Mouse (Mus musculus) embryonic facial prominence, embryonic 14.5 days (tissue): ENCODE data around the gene Supt4a. TPM values are rescaled to one million over a fixed set of nuclear protein-coding genes. Genes with fewer than 3 reads are reported as not detected.

ENCODE experiments used
- ATAC-seq: fragments of 200-750 bp; cut with Nextera tagmentation; 2 replicates; pipeline ENCODE4 v1.8.0; 2017; ENCODE audit warnings: low read depth, moderate number of reproducible peaks, moderate TSS enrichment
- DNase-seq: peaks from one replicate; pipeline ENCODE4 v3.0.0-alpha.2; 2015; ENCODE audit warnings: low spot score
- H3K27ac ChIP-seq: fragments of 300-500 bp; sonication (generic); replicated peaks from 2 replicates; pipeline ENCODE4 v1.5.1; 2014; ENCODE audit warnings: low read depth, mild to moderate bottlenecking, low read length, moderate library complexity
- H3K27me3 ChIP-seq: fragments of 300-500 bp; sonication (generic); replicated peaks from 2 replicates; pipeline ENCODE4 v1.6.1; 2014; ENCODE audit warnings: low read length; ENCODE audit not compliant: control insufficient read depth, insufficient read depth
- H3K36me3 ChIP-seq: fragments of 300-500 bp; sonication (generic); 2 replicates; pipeline ENCODE4 v1.6.1; 2014; ENCODE audit warnings: low read length, mixed read lengths; ENCODE audit not compliant: control insufficient read depth, insufficient read depth
- H3K4me1 ChIP-seq: fragments of 300-500 bp; sonication (generic); 2 replicates; pipeline ENCODE4 v1.6.1; 2014; ENCODE audit warnings: antibody characterized with exemption, low read length; ENCODE audit not compliant: control insufficient read depth, insufficient read depth
- H3K4me2 ChIP-seq: fragments of 300-500 bp; sonication (generic); 2 replicates; pipeline ENCODE4 v1.6.1; 2014; ENCODE audit warnings: low read depth, mild to moderate bottlenecking, low read length, moderate library complexity, mixed read lengths
- H3K4me3 ChIP-seq: fragments of 300-500 bp; sonication (generic); 2 replicates; pipeline ENCODE4 v1.5.1; 2014; ENCODE audit warnings: low read depth, mild to moderate bottlenecking, low read length
- H3K9ac ChIP-seq: fragments of 300-500 bp; sonication (generic); 2 replicates; pipeline ENCODE4 v1.6.1; 2014; ENCODE audit warnings: low read depth, mild to moderate bottlenecking, low read length, moderate library complexity, mixed read lengths
- H3K9me3 ChIP-seq: fragments of 300-500 bp; sonication (generic); 2 replicates; pipeline ENCODE4 v1.6.1; 2016; ENCODE audit warnings: low read length; ENCODE audit not compliant: control insufficient read depth
- WGBS: fragments of 180-500 bp; shearing (Covaris S2); extraction: QIAGEN DNeasy Blood & Tissue Kit; methylation state at CpG from one replicate; pipeline ENCODE4 v1.1.7; 2014; 5-methylcytosine and 5-hydroxymethylcytosine counted together
- polyA plus RNA-seq: library from polyadenylated mRNA; unstranded; fragments of >200 nt; fragmentation: Nextera tagmentation; extraction: Ambion mirVana; gene quantifications from 2 replicates; pipeline ENCODE4 v1.2.1, GENCODE M21; 2014

Gene Supt4a
- polyA plus RNA-seq, 1 experiment from 2014 or later: 146 TPM

- H3K9ac ChIP-seq: no peak overlapping the region
- H3K4me3 ChIP-seq: no peak overlapping the region
- no peak for ATAC-seq
- no peaks in the 10 kb centered on the region for H3K9me3 ChIP-seq
- no peak overlapping the region for H3K27ac ChIP-seq
- H3K36me3 ChIP-seq: no peaks in the 10 kb centered on the region
- no peak for DNase-seq
- H3K27me3 ChIP-seq: peaks cover 41% of the 10 kb centered on the region
- 72% methylated on average over 7 of the region's 7 CpGs for WGBS
- no peaks in the 10 kb centered on the region for H3K4me1 ChIP-seq
- H3K4me2 ChIP-seq: no peak overlapping the region
Measured at GRCm38 (mm10) chr11:87758161-87758911, 21.0 kb downstream of the Supt4a start.

- no peaks in the 10 kb centered on the region for H3K9me3 ChIP-seq
- H3K36me3 ChIP-seq: no peaks in the 10 kb centered on the region
- no peak overlapping the region for H3K4me2 ChIP-seq
- no peak for ATAC-seq
- 74% methylated on average over 4 of the region's 4 CpGs for WGBS
- H3K9ac ChIP-seq: no peak overlapping the region
- peaks cover 7% of the 10 kb centered on the region; the same call in 1 of the 2 replicates for H3K4me1 ChIP-seq
- H3K27ac ChIP-seq: no peak overlapping the region
- no peak overlapping the region for H3K4me3 ChIP-seq
- DNase-seq: no peak
- peaks cover 49% of the 10 kb centered on the region for H3K27me3 ChIP-seq
Measured at GRCm38 (mm10) chr11:87758957-87759608, 21.7 kb downstream of the Supt4a start.

- WGBS: 8% methylated on average over 3 of the region's 3 CpGs
- H3K4me3 ChIP-seq: no peak overlapping the region
- H3K27me3 ChIP-seq: peaks cover 54% of the 10 kb centered on the region
- no peak overlapping the region for H3K27ac ChIP-seq
- no peak for DNase-seq
- H3K36me3 ChIP-seq: no peaks in the 10 kb centered on the region
- no peak overlapping the region for H3K9ac ChIP-seq
- H3K4me1 ChIP-seq: peaks cover 7% of the 10 kb centered on the region
- H3K4me2 ChIP-seq: no peak overlapping the region
- no peak for ATAC-seq
- H3K9me3 ChIP-seq: no peaks in the 10 kb centered on the region
Measured at GRCm38 (mm10) chr11:87759609-87760005, 22.3 kb downstream of the Supt4a start.

GRCm38 (mm10) chr11:87760301-87761081 is 23.1 kb downstream of the Supt4a start, which contains the start of gene Tspoap1:
Gene Tspoap1 (plus strand): TSS chr11:87760541.
- H3K4me3 ChIP-seq: peak within 1 kb of the TSS; percentile 6; the same call in 1 of the 2 replicates
- no peaks in the 10 kb centered on the region for H3K9me3 ChIP-seq
- peaks cover 63% of the 10 kb centered on the region for H3K27me3 ChIP-seq
- H3K9ac ChIP-seq: peak within 1 kb of the TSS; percentile 19; the same call in 1 of the 2 replicates
- no peak within 1 kb of the TSS for H3K27ac ChIP-seq
- ATAC-seq (no peak; the same call in 1 of the 2 replicates), DNase-seq (peak; percentile 19)
- no peaks in the 10 kb centered on the region for H3K36me3 ChIP-seq
- 6% methylated on average over 23 of the region's 23 CpGs for WGBS
- peaks cover 7% of the 10 kb centered on the region for H3K4me1 ChIP-seq
- peak within 1 kb of the TSS; percentile 28 for H3K4me2 ChIP-seq

GRCm38 (mm10) chr11:87761181-87761721 is 23.9 kb downstream of the Supt4a start:
- no peak overlapping the region for H3K4me2 ChIP-seq
- H3K9ac ChIP-seq: no peak overlapping the region
- WGBS: 60% methylated on average over 11 of the region's 11 CpGs
- no peaks in the 10 kb centered on the region for H3K36me3 ChIP-seq
- no peaks in the 10 kb centered on the region for H3K9me3 ChIP-seq
- H3K27ac ChIP-seq: no peak overlapping the region
- H3K4me1 ChIP-seq: peaks cover 7% of the 10 kb centered on the region
- DNase-seq: no peak
- H3K27me3 ChIP-seq: peaks cover 71% of the 10 kb centered on the region
- no peak for ATAC-seq
- no peak overlapping the region for H3K4me3 ChIP-seq

- peaks cover 7% of the 10 kb centered on the region for H3K4me1 ChIP-seq
- WGBS: 77% methylated on average over 14 of the region's 14 CpGs
- no peaks in the 10 kb centered on the region for H3K9me3 ChIP-seq
- no peak overlapping the region for H3K4me2 ChIP-seq
- no peak overlapping the region for H3K27ac ChIP-seq
- peaks cover 79% of the 10 kb centered on the region for H3K27me3 ChIP-seq
- no peak overlapping the region for H3K4me3 ChIP-seq
- no peak for DNase-seq
- no peak for ATAC-seq
- H3K9ac ChIP-seq: no peak overlapping the region
- no peaks in the 10 kb centered on the region for H3K36me3 ChIP-seq
Measured at GRCm38 (mm10) chr11:87761806-87762701, 24.7 kb downstream of the Supt4a start.

- peak overlapping the region; percentile 48; the same call in 1 of the 2 replicates for H3K4me3 ChIP-seq
- WGBS: 39% methylated on average over 12 of the region's 12 CpGs
- H3K4me1 ChIP-seq: peaks cover 7% of the 10 kb centered on the region
- H3K27ac ChIP-seq: no peak overlapping the region
- H3K4me2 ChIP-seq: peak overlapping the region; percentile 92; the same call in 1 of the 2 replicates
- DNase-seq (no peak), ATAC-seq (no peak)
- no peak overlapping the region; the same call in 1 of the 2 replicates for H3K9ac ChIP-seq
- H3K27me3 ChIP-seq: peaks cover 79% of the 10 kb centered on the region
- no peaks in the 10 kb centered on the region for H3K9me3 ChIP-seq
- no peaks in the 10 kb centered on the region for H3K36me3 ChIP-seq
Measured at GRCm38 (mm10) chr11:87762702-87763385, 25.5 kb downstream of the Supt4a start.
